Mouse (Mus musculus) midbrain, embryonic 12.5 days (tissue): ENCODE data around the gene Smyd2. TPM values are rescaled to one million over a fixed set of nuclear protein-coding genes. Genes with fewer than 3 reads are reported as not detected.

ENCODE experiments used
- ATAC-seq: fragments of 200-750 bp; cut with Nextera tagmentation; 2 replicates; pipeline ENCODE4 v1.8.0; 2017; ENCODE audit warnings: low read depth, moderate TSS enrichment, moderate library complexity; ENCODE audit not compliant: low FRiP score
- H3K27ac ChIP-seq: fragments of 300-500 bp; sonication (generic); replicated peaks from 2 replicates; pipeline ENCODE4 v1.5.1; 2016; ENCODE audit warnings: mild to moderate bottlenecking
- H3K27me3 ChIP-seq: fragments of 300-500 bp; sonication (generic); 2 replicates; pipeline ENCODE4 v1.6.1; 2016; ENCODE audit warnings: mild to moderate bottlenecking
- H3K36me3 ChIP-seq: fragments of 300-500 bp; sonication (generic); 2 replicates; pipeline ENCODE4 v1.6.1; 2016
- H3K4me1 ChIP-seq: fragments of 300-500 bp; sonication (generic); 2 replicates; pipeline ENCODE4 v1.6.1; 2016
- H3K4me2 ChIP-seq: fragments of 300-500 bp; sonication (generic); replicated peaks from 2 replicates; pipeline ENCODE4 v1.6.1; 2016; ENCODE audit warnings: mild to moderate bottlenecking, moderate library complexity
- H3K4me3 ChIP-seq: fragments of 300-500 bp; sonication (generic); 2 replicates; pipeline ENCODE4 v1.5.1; 2016; ENCODE audit warnings: mild to moderate bottlenecking
- H3K9ac ChIP-seq: fragments of 300-500 bp; sonication (generic); replicated peaks from 2 replicates; pipeline ENCODE4 v1.6.1; 2016; ENCODE audit warnings: mild to moderate bottlenecking, moderate library complexity
- H3K9me3 ChIP-seq: fragments of 300-500 bp; sonication (generic); 2 replicates; pipeline ENCODE4 v1.6.1; 2016; ENCODE audit warnings: mild to moderate bottlenecking
- WGBS: fragments of 180-500 bp; shearing (Covaris S2); methylation state at CpG from one replicate; pipeline ENCODE4 v1.1.7; 2016; 5-methylcytosine and 5-hydroxymethylcytosine counted together
- polyA plus RNA-seq: library from polyadenylated mRNA; unstranded; fragments of >200 nt; fragmentation: Nextera tagmentation; extraction: Ambion mirVana; gene quantifications from 2 replicates; pipeline ENCODE4 v1.2.1, GENCODE M21; 2016

Smyd2 gene
- polyA plus RNA-seq, 1 experiment from 2014 or later, result 44.1 TPM

DNA sequence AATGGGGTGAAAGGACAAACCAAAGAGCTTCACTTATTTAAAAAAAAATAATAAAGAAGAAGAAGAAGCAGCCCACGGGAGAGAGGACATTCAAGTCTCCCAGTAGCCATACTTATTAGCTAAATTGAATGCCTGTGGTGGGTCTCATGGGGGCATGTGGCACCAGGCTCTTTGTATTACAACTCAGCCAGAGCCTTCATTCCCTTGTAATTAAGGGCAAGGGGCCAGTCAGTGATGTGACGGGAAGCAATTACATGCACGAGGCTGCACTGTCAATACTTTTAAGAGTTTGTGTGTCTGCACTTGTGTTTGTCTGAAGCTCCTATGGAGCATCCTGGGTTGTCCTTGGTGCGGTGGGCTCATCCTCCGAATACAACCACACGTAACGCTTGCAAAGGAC, 10.8 kb upstream of the Smyd2 start:
- H3K4me1 ChIP-seq, result peaks cover 4% of the 10 kb centered on the region; the same call in 1 of the 2 replicates
- H3K4me3 ChIP-seq, result no peak overlapping the region
- ATAC-seq, result no peak
- 0 out of 2 replicates have a peak, but pooled peaks cover 4% of the 10 kb centered on the region for H3K27me3 ChIP-seq
- no peak overlapping the region for H3K27ac ChIP-seq
- H3K4me2 ChIP-seq, result no peak overlapping the region
- no peaks in the 10 kb centered on the region for H3K36me3 ChIP-seq
- H3K9ac ChIP-seq, result no peak overlapping the region
- no peaks in the 10 kb centered on the region for H3K9me3 ChIP-seq
- 61% methylated on average over 7 of the region's 7 CpGs for WGBS

DNA sequence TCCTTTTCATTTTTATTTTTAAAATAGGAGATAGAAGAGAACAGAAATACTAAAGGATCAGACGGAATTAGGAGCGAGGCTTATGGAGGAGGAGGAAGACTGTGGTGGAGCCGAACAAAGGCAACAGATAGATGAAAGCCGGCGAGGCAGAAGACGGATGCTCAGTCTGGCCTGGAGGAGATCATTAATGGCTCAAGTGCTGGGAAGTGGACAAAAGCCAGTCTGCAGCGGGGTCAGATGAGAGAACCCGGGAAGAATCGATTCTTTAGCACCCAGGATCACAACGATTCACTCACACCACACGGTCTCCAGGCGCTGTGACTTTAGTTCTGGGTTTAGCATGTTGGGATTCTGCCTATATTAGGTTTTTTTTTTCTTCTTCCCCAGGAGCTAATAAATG, 10.0 kb upstream of the Smyd2 start:
- Histone ChIP-seq H3K27ac (no peak overlapping the region), H3K9me3 (no peaks in the 10 kb centered on the region), H3K4me2 (no peak overlapping the region), H3K4me3 (no peak overlapping the region), H3K9ac (no peak overlapping the region), H3K4me1 (peaks cover 10% of the 10 kb centered on the region; the same call in 1 of the 2 replicates), H3K36me3 (no peaks in the 10 kb centered on the region), H3K27me3 (0 out of 2 replicates have a peak, but pooled peaks cover 4% of the 10 kb centered on the region)
- ATAC-seq, result no peak
- WGBS, result 35% methylated on average over 12 of the region's 12 CpGs

DNA sequence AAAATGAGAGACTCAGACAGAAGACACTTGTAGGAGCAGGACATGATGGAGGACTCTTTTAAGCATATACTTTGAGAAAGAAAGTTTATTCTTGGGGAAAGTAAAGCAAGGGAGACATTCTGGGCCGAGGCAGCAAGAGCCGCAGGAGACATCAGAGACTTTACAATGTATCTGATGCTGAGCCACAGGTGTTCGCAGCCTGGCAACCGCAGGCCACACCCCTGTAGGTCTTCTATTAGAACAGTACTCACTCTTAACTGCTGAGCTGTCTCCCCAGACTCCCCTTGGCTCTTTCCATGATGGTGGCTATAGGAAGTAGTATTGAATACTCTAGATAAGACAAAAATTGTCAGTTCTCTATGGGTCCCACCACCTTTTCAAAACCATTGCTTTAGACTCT, 7.7 kb upstream of the Smyd2 start:
- H3K36me3 ChIP-seq, result no peaks in the 10 kb centered on the region
- H3K9me3 ChIP-seq, result no peaks in the 10 kb centered on the region
- no peak overlapping the region for H3K4me3 ChIP-seq
- no peak overlapping the region for H3K9ac ChIP-seq
- no peak overlapping the region for H3K27ac ChIP-seq
- WGBS, result 54% methylated on average over 4 of the region's 4 CpGs
- no peak overlapping the region for H3K4me2 ChIP-seq
- H3K4me1 ChIP-seq, result peaks cover 12% of the 10 kb centered on the region; the same call in 1 of the 2 replicates
- peaks cover 8% of the 10 kb centered on the region; the same call in 1 of the 2 replicates for H3K27me3 ChIP-seq
- ATAC-seq, result no peak

GRCm38 (mm10) chr1:189927644-189928043, 5.5 kb upstream of the Smyd2 start:
- Histone ChIP-seq H3K4me3 (no peak overlapping the region), H3K36me3 (no peaks in the 10 kb centered on the region), H3K9ac (no peak overlapping the region), H3K4me2 (no peak overlapping the region), H3K4me1 (peaks cover 14% of the 10 kb centered on the region), H3K27ac (no peak overlapping the region), H3K27me3 (peaks cover 21% of the 10 kb centered on the region), H3K9me3 (no peaks in the 10 kb centered on the region)
- ATAC-seq, result peak; percentile 82
- WGBS, result 3% methylated on average over 6 of the region's 6 CpGs

GRCm38 (mm10) chr1:189926279-189926678, 4.1 kb upstream of the Smyd2 start:
- H3K27ac ChIP-seq, result no peak overlapping the region
- WGBS, result 59% methylated on average over 8 of the region's 8 CpGs
- peaks cover 24% of the 10 kb centered on the region for H3K27me3 ChIP-seq
- H3K4me1 ChIP-seq, result peaks cover 19% of the 10 kb centered on the region
- H3K4me2 ChIP-seq, result no peak overlapping the region
- H3K9ac ChIP-seq, result no peak overlapping the region
- H3K36me3 ChIP-seq, result no peaks in the 10 kb centered on the region
- no peaks in the 10 kb centered on the region for H3K9me3 ChIP-seq
- no peak overlapping the region for H3K4me3 ChIP-seq
- ATAC-seq, result no peak

- no peak overlapping the region for H3K4me2 ChIP-seq
- H3K9me3 ChIP-seq, result no peaks in the 10 kb centered on the region
- H3K4me3 ChIP-seq, result no peak overlapping the region
- 74% methylated on average over 22 of the region's 22 CpGs for WGBS
- H3K27ac ChIP-seq, result no peak overlapping the region
- ATAC-seq, result no peak
- H3K9ac ChIP-seq, result no peak overlapping the region
- H3K4me1 ChIP-seq, result peaks cover 26% of the 10 kb centered on the region
- H3K36me3 ChIP-seq, result no peaks in the 10 kb centered on the region
- H3K27me3 ChIP-seq, result peaks cover 33% of the 10 kb centered on the region
Measured at GRCm38 (mm10) chr1:189923871-189924568, 1.9 kb upstream of the Smyd2 start.

- 76% methylated on average over 4 of the region's 4 CpGs for WGBS
- Histone ChIP-seq H3K27ac (no peak overlapping the region), H3K4me3 (no peak overlapping the region), H3K9me3 (no peaks in the 10 kb centered on the region), H3K4me2 (no peak overlapping the region), H3K36me3 (no peaks in the 10 kb centered on the region), H3K9ac (no peak overlapping the region), H3K27me3 (peaks cover 33% of the 10 kb centered on the region), H3K4me1 (peaks cover 26% of the 10 kb centered on the region)
- ATAC-seq, result no peak
Measured at GRCm38 (mm10) chr1:189923157-189923556, 994 bp upstream of the Smyd2 start.

GRCm38 (mm10) chr1:189922721-189923120, 558 bp upstream of the Smyd2 start:
- 23% methylated on average over 9 of the region's 9 CpGs for WGBS
- H3K9ac ChIP-seq, result no peak overlapping the region
- H3K4me1 ChIP-seq, result peaks cover 23% of the 10 kb centered on the region
- H3K9me3 ChIP-seq, result no peaks in the 10 kb centered on the region
- peaks cover 33% of the 10 kb centered on the region for H3K27me3 ChIP-seq
- H3K4me2 ChIP-seq, result peak overlapping the region; percentile 98
- H3K4me3 ChIP-seq, result peak overlapping the region; percentile 79
- H3K36me3 ChIP-seq, result no peaks in the 10 kb centered on the region
- no peak; the same call in 1 of the 2 replicates for ATAC-seq
- H3K27ac ChIP-seq, result no peak overlapping the region

- no peak overlapping the region for H3K27ac ChIP-seq
- H3K4me1 ChIP-seq, result peaks cover 30% of the 10 kb centered on the region
Measured at GRCm38 (mm10) chr1:189921568-189921817, 670 bp downstream of the Smyd2 start.

GRCm38 (mm10) chr1:189920701-189921567, 1.2 kb downstream of the Smyd2 start:
- Histone ChIP-seq H3K4me2 (peak overlapping the region; percentile 98), H3K4me3 (peak overlapping the region; percentile 79), H3K36me3 (no peaks in the 10 kb centered on the region), H3K9ac (no peak overlapping the region), H3K27me3 (peaks cover 30% of the 10 kb centered on the region), H3K27ac (no peak overlapping the region), H3K9me3 (no peaks in the 10 kb centered on the region), H3K4me1 (peaks cover 33% of the 10 kb centered on the region)
- 50% methylated on average over 28 of the region's 28 CpGs for WGBS
- no peak for ATAC-seq

More at GRCm38 (mm10) chr1:189921568-189921817, 670 bp downstream of the Smyd2 start:
- Histone ChIP-seq H3K4me3 (peak overlapping the region; percentile 79), H3K36me3 (no peaks in the 10 kb centered on the region), H3K9me3 (no peaks in the 10 kb centered on the region), H3K9ac (peak overlapping the region; percentile 78; the same call in 1 of the 2 replicates), H3K27me3 (peaks cover 33% of the 10 kb centered on the region), H3K4me2 (peak overlapping the region; percentile 98)
- WGBS, result 4% methylated on average over 4 of the region's 4 CpGs
- ATAC-seq, result peak; percentile 14; the same call in 1 of the 2 replicates

DNA sequence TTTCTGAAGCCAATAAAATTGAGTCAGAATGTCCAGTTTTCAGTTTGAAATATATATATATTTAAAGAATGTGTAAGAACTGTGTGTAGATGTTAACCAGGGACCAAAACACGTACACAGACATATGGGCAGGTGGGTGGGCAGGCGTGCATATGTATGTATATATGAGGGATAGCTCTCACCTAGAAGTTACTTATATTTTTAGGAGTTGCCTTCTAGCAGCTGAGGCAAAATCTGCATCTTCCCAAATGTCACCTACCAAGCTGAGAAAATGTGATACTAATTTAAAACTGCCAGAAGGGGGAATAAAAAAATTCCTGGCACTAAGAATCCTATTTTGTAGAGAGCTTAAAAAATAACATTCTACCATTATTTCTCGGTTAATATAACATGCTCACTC, 2.4 kb downstream of the Smyd2 start:
- no peak for ATAC-seq
- H3K27me3 ChIP-seq, result peaks cover 25% of the 10 kb centered on the region
- no peak overlapping the region for H3K4me3 ChIP-seq
- no peaks in the 10 kb centered on the region for H3K36me3 ChIP-seq
- no peak overlapping the region for H3K27ac ChIP-seq
- H3K9ac ChIP-seq, result no peak overlapping the region
- H3K9me3 ChIP-seq, result no peaks in the 10 kb centered on the region
- no peak overlapping the region for H3K4me2 ChIP-seq
- 82% methylated on average over 3 of the region's 3 CpGs for WGBS
- H3K4me1 ChIP-seq, result peaks cover 36% of the 10 kb centered on the region

- Histone ChIP-seq H3K27ac (no peak overlapping the region), H3K4me3 (no peak overlapping the region), H3K36me3 (no peaks in the 10 kb centered on the region), H3K4me2 (no peak overlapping the region), H3K27me3 (peaks cover 12% of the 10 kb centered on the region), H3K9ac (no peak overlapping the region), H3K9me3 (no peaks in the 10 kb centered on the region), H3K4me1 (peaks cover 43% of the 10 kb centered on the region)
- no peak for ATAC-seq
- 49% methylated on average over 4 of the region's 4 CpGs for WGBS
Measured at GRCm38 (mm10) chr1:189917126-189917500, 5.0 kb downstream of the Smyd2 start.
